Mouse (Mus musculus): Measurements from ENCODE around the gene Scarf2. TPM values are rescaled to one million over a fixed set of nuclear protein-coding genes. Genes with fewer than 3 reads are reported as not detected.

Scarf2 gene
- total and polyA plus RNA-seq, 2 experiments from 2014 or later = 2.0 to 15.6 TPM

DNA sequence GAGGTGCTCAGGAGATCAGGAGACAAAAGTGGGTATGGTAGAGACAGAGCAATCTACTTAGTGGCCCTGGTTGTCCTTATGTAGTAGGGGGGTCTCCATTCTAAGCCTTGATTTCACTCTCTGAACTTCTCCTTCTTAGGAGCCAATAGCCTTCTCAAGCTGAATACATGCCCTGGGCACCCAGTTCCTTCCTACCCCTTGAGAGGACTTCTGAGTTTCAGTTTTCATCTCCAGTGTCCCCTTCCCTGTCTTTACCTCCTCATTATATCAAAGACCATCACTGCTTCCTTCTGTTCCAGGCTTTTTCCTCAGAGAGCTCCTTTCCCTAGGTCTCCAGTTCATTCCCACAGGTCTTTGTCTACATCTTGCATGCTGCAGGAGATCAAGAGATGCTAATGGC, 563 bp upstream of the Scarf2 start:
- DNase-seq (ENCODE audit: low spot score) (no peak), ATAC-seq (no peak)
- peaks cover 10% of the 10 kb centered on the region; the same call in 1 of the 2 replicates for H3K36me3 ChIP-seq (ENCODE audit: insufficient read depth, low read length)
- H3K27me3 ChIP-seq (ENCODE audit: insufficient read depth, low read length) = peaks cover 43% of the 10 kb centered on the region
- H3K4me2 ChIP-seq (ENCODE audit: low read depth, low read length) = peak overlapping the region; percentile 88
- no peak overlapping the region for H3K27ac ChIP-seq
- no peak for TF ChIP-seq CTCF (IDR thresholded peaks at IDR 0.05; ENCODE audit: low read depth)
- peak overlapping the region; percentile 55 for H3K4me3 ChIP-seq (ENCODE audit: low read length)
- H3K9ac ChIP-seq (replicated peaks; ENCODE audit: low read length) = no peak overlapping the region
- H3K4me1 ChIP-seq (ENCODE audit: insufficient read depth, low read length) = peaks cover 8% of the 10 kb centered on the region
- H3K9me3 ChIP-seq (ENCODE audit: low read length) = no peaks in the 10 kb centered on the region

DNA sequence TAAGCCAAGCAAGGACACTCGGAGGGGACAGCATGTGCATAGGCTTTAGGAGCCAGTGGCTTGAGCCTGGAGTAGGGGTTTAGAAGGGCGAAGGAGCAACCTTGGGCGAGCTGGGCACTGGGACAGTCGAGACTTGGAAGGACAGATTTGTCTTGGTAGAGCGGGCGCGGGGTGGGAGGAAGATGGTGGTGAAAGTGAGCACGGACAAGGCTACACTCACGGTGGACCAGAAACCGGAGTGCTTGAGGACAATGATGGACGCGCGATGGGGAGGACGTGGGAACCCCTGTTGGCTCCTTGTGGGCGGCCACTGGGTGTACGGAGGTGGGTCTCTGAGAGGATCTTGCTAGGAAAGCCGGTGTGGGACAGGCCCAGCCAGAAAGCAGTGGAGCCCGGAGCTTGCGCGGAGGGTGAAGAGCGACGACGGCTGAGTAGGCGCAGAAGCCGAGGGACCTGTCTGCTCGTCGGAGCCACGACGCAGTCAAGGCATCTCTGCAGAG, 780 bp downstream of the Scarf2 start:
- no peak for TF ChIP-seq CTCF (IDR thresholded peaks at IDR 0.05; ENCODE audit: low read depth)
- no peaks in the 10 kb centered on the region; the same call in 1 of the 2 replicates for H3K36me3 ChIP-seq (ENCODE audit: insufficient read depth, low read length)
- no peaks in the 10 kb centered on the region for H3K9me3 ChIP-seq (ENCODE audit: low read length)
- peaks cover 56% of the 10 kb centered on the region for H3K27me3 ChIP-seq (ENCODE audit: insufficient read depth, low read length)
- H3K4me1 ChIP-seq (ENCODE audit: insufficient read depth, low read length) = peaks cover 14% of the 10 kb centered on the region
- H3K9ac ChIP-seq (replicated peaks; ENCODE audit: low read length) = peak overlapping the region; percentile 58; the same call in 1 of the 2 replicates
- H3K27ac ChIP-seq = no peak overlapping the region
- peak overlapping the region; percentile 88 for H3K4me2 ChIP-seq (ENCODE audit: low read depth, low read length)
- peak overlapping the region; percentile 55 for H3K4me3 ChIP-seq (ENCODE audit: low read length)
- ATAC-seq (peak; percentile 8; the same call in 1 of the 2 replicates), DNase-seq (ENCODE audit: low spot score) (no peak)
- 4% methylated on average over 29 of the region's 29 CpGs for WGBS

DNA sequence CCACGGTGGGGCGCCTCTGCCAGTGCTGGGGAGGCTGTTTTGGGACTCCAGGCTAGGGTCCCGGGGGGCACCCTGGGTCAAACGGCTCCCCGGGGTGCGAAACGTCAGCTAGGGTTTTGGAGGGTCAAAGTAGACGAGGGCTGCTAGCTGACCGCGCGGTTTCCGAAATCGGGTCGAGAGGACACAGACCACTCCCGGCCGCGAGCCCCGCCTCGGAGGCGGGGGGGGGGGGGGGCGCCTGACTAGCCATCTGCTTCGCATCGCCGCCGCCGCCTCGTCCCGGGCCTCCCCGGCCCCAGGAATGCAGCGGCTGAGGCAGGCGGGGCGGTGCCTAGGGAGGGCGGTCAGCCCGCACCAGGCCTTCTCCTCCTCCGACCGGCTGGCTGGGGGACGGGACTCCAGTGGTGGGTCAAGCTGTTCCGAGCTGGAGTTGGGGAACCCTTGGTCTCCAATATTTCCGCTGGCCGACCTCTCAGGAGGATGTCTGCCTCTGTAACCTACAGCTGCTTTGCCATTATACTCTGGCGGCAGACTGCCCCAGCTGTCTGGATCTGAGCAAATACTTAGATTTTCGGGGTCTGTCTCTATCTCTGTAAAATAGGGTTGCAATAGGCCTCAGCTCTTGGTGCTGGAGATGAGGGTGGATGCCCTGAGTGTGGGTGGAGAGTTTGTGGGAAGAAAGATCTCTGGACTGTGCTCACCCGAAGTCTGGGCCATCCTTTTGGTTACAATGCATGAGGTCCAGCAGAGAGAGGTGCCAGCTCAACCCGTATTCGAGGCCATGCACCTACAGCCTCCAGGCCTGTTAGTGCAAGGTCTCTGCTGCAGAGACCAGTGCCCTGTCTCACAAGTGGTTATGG, 1.5 kb downstream of the Scarf2 start:
- WGBS = 7% methylated on average over 42 of the region's 45 CpGs
- Histone ChIP-seq H3K27ac (no peak overlapping the region), H3K36me3 (ENCODE audit: insufficient read depth, low read length) (no peaks in the 10 kb centered on the region), H3K9ac (replicated peaks; ENCODE audit: low read length) (peak overlapping the region; percentile 58; the same call in 1 of the 2 replicates), H3K4me1 (ENCODE audit: insufficient read depth, low read length) (peaks cover 18% of the 10 kb centered on the region), H3K9me3 (ENCODE audit: low read length) (no peaks in the 10 kb centered on the region), H3K27me3 (ENCODE audit: insufficient read depth, low read length) (peaks cover 62% of the 10 kb centered on the region), H3K4me3 (ENCODE audit: low read length) (peak overlapping the region; percentile 55), H3K4me2 (ENCODE audit: low read depth, low read length) (peak overlapping the region; percentile 88)
- no peak for ATAC-seq
- no peak for DNase-seq (ENCODE audit: low spot score)
- TF ChIP-seq CTCF (IDR thresholded peaks at IDR 0.05; ENCODE audit: low read depth) = no peak

DNA sequence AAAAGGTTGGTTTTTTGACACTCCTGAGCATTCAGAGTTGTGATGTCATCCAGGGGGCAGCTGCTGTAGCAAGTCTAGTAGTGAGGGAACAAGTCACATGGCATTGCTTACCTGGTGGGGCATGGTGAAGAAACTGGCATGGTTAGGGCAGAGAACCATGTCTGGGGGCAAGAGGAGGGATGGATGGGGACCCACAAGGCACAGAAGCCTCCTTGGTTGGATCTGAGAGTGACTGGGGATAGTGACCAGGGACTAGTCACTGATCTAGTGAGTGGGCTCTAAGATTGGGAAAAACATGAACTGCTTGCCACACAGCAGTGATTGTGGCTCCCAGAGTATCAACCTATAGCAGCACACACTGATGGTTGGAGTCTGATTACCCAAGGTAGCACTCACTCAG, 2.5 kb downstream of the Scarf2 start:
- TF ChIP-seq CTCF (IDR thresholded peaks at IDR 0.05; ENCODE audit: low read depth) = no peak
- DNase-seq (ENCODE audit: low spot score) (no peak), ATAC-seq (no peak)
- H3K4me1 ChIP-seq (ENCODE audit: insufficient read depth, low read length) = peaks cover 25% of the 10 kb centered on the region
- H3K4me3 ChIP-seq (ENCODE audit: low read length) = no peak overlapping the region
- no peaks in the 10 kb centered on the region for H3K9me3 ChIP-seq (ENCODE audit: low read length)
- H3K27ac ChIP-seq = no peak overlapping the region
- no peaks in the 10 kb centered on the region for H3K36me3 ChIP-seq (ENCODE audit: insufficient read depth, low read length)
- H3K27me3 ChIP-seq (ENCODE audit: insufficient read depth, low read length) = peaks cover 72% of the 10 kb centered on the region
- no peak overlapping the region for H3K9ac ChIP-seq (replicated peaks; ENCODE audit: low read length)
- no peak overlapping the region for H3K4me2 ChIP-seq (ENCODE audit: low read depth, low read length)

DNA sequence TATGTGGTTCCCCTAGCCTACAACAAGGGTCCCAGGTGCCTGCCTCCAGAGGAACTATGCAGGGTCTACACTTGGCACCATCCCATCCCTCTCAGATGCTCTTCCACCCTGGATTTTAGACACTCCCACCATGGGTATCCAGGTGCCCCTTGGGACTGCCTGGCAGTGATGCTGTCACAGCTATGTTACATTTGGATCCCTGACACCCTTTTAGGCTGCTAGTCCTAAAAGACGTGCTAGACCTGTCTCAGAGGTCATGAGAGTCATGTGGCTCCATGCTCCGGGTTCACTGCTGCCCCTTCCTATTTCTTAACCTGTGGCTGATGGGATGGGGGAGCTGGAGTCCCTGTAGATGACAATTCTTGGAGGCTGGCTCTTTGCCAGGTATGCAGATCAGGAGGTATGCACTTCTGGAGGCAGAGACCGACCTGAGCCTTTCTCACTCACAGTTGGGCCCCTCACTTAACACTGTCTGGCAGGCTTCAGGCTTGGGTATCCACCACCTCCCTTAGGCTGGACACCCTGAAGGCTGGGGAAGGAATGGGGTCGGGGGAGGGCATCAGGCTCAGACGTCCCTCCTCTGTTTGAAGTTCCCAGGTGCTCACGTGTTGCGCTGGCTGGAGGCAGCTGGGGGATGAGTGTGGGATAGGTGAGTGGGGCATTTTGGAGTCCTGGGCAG, 4.8 kb downstream of the Scarf2 start:
- Histone ChIP-seq H3K9me3 (ENCODE audit: low read length) (no peaks in the 10 kb centered on the region), H3K27ac (no peak overlapping the region), H3K4me2 (ENCODE audit: low read depth, low read length) (no peak overlapping the region), H3K4me1 (ENCODE audit: insufficient read depth, low read length) (peaks cover 31% of the 10 kb centered on the region), H3K4me3 (ENCODE audit: low read length) (no peak overlapping the region), H3K36me3 (ENCODE audit: insufficient read depth, low read length) (no peaks in the 10 kb centered on the region), H3K27me3 (ENCODE audit: insufficient read depth, low read length) (peaks cover 73% of the 10 kb centered on the region), H3K9ac (replicated peaks; ENCODE audit: low read length) (no peak overlapping the region)
- 5% methylated on average over 7 of the region's 7 CpGs for WGBS
- no peak for ATAC-seq
- no peak for DNase-seq (ENCODE audit: low spot score)
- no peak for TF ChIP-seq CTCF (IDR thresholded peaks at IDR 0.05; ENCODE audit: low read depth)

DNA sequence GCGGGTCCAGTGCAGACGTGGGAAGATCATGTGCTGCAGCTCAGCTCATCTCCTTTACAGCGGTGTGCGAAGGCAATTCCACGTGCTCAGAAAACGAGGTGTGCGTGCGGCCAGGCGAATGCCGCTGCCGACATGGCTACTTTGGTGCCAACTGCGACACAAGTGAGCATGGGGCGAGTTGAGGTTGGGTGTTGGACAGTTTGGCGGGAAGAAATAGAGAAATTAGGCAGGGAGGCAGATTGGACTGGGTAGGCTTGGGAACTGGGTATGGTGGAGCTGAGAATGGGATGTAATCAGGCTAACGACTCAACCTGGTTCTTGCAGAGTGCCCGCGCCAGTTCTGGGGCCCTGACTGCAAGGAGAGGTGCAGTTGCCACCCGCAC, 5.4 kb downstream of the Scarf2 start:
- H3K9me3 ChIP-seq (ENCODE audit: low read length) = no peaks in the 10 kb centered on the region
- H3K4me1 ChIP-seq (ENCODE audit: insufficient read depth, low read length) = peaks cover 31% of the 10 kb centered on the region
- 4% methylated on average over 18 of the region's 18 CpGs for WGBS

More for the DNA sequence above, 5.4 kb downstream of the Scarf2 start:
- DNase-seq (ENCODE audit: low spot score) = no peak
- Histone ChIP-seq H3K27ac (no peak overlapping the region), H3K27me3 (ENCODE audit: insufficient read depth, low read length) (peaks cover 70% of the 10 kb centered on the region), H3K36me3 (ENCODE audit: insufficient read depth, low read length) (no peaks in the 10 kb centered on the region), H3K4me2 (ENCODE audit: low read depth, low read length) (peak overlapping the region; percentile 70), H3K9ac (replicated peaks; ENCODE audit: low read length) (peak overlapping the region; percentile 35; the same call in 1 of the 2 replicates), H3K4me3 (ENCODE audit: low read length) (peak overlapping the region; percentile 39)
- TF ChIP-seq CTCF (IDR thresholded peaks at IDR 0.05; ENCODE audit: low read depth) = no peak
- no peak for ATAC-seq
